Mouse (Mus musculus): Measurements from ENCODE around the gene Als2cr12.
"Not testable (repeated sequence)": the region's sequence is repeated elsewhere in the genome, so short reads cannot be mapped to it uniquely, and the experiment has no call there.

Als2cr12 gene

DNA sequence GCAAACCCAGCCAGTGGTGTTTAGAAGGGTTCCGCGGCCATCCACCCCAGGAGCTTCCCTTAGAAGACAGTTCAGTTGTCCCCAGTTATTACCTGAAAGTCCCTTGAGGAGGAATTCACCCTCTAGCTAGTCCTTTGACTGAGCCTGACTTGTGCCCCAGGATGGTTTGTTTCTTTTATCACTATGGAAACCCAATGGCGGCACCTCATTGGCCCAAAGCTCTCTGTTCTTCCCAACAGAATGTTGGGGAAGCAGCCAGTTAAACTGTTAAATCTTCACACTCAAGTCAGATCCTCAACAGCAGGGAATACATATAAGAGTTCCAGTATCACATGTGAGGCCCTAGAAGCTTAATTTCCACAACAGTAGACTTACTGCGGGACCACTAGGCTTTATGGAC lies at the start of gene Als2cr12:
Gene Als2cr12, minus strand, starts transcription at position 180 of the 400 bp plus-strand sequence.
- not testable (repeated sequence) for DNase-seq (ENCODE audit: low spot score)

DNA sequence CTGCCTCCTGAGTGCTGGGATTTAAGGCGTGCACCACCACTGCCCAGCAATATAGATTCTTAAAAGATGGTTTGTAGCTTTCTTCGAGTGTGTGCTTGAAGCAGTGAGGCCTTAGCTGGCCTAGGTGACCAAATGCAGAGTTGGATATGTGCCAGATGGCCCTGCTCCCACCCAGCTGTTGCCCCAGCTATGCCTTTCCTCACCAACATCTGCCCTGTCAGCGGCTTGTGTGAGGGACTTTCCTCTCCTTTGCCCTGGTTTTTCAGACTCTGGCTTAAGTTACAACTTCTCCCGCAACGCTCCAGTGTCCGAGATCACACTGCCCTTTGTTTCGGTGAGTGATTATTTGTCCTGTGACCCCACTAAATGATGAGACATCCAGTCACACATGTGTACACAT lies 48.9 kb upstream of the Als2cr12 start:
- no peak for DNase-seq (ENCODE audit: low spot score)

DNA sequence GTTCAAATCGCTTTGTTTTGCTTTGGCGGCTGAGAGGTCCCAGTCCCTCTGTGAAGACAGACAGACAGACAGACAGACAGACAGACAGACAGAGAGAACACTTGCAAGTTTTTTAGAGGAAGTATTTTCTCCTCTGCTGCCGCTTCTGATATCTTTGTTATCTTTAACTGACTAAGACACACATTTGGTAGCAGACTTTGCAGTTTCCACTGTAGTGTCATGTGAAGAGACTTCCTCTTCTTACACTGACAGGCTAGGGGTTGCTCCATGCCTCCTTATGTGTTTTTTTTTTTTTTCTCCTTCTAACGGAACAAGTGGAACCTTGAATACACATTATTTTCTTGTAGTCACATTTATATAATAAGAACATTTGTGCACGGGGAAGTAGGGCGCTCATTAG lies 47.5 kb upstream of the Als2cr12 start:
- no peak for DNase-seq (ENCODE audit: low spot score)

DNA sequence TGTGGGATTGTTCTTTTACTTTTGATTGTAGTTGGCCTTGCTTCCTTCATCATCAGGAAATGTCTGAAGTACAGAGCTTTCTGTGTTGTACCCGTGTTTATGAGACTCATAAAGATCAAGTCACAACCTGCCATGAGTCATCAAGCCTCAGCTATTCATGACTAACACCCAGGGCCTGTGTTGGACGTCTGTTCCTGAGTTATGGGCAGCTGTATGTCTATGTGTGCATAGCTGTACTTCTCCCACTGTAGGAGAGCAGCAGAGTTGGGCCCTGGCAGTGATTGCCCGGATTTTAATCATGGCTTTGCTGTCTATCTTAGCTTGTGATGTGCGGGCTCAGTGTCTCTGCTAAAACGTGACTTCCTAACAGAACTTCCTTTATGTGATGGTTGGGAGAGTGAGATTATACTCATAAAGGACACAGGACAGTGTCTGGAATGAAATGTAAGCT lies 46.8 kb upstream of the Als2cr12 start:
- DNase-seq (ENCODE audit: low spot score) = no peak

DNA sequence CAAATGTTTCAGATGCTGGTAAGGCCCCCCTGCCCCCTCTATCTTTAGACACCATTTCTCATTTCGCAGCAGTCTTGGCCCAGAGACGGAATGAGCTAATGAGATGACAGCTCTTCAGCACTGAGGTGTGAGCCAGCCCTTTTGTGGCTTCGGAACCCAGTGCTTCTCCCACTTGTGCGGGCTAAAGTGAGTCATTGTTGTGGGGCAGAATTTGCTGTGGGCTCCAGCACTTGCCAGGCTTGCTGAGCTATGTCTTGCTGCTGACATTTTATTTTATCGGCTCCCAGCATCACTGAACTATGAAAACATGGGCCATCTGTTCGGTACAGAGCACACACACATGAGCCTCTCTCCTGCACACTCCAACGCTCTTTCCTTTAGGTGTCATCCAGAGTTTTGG lies 43.7 kb upstream of the Als2cr12 start:
- no peak for DNase-seq (ENCODE audit: low spot score)

DNA sequence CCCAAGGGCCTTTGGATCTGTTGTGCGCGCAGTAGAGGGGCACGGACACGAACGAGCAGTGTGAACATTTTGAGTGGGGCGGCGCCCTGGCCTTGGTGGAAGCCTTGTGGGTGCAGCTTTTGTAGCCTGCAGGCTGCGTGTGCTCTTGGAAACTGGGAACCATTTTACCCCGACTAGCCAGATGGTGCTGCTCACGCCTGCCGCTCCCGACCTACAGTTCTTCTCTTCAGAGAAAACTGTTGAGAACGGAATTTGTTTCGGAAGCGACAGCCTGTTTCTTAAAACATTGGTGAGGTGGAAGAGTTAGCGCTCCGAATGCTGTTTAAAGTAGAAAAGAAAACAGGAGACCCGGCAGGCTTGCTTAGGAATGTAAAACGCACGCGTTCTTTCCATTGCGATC lies 41.2 kb upstream of the Als2cr12 start:
- no peak for DNase-seq (ENCODE audit: low spot score)

DNA sequence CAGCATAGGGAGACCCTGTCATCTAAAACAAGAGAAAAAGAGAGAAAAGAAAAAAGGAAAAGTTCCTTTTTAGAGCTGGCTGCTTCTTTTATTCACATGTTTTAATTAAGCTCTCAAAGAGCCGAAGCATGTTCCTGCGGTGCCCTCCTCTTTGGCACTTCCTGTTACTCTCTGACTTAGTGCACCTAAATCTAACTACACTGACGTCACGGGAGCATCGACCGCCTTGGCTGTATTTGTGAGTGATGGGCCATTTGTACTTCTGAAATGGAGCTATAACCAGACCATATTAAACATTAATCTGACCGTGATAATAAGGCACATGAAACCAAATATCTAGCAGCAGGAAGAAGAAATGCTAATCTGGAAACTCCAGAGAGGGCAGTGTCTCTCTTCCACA lies 40.2 kb upstream of the Als2cr12 start:
- no peak for DNase-seq (ENCODE audit: low spot score)

DNA sequence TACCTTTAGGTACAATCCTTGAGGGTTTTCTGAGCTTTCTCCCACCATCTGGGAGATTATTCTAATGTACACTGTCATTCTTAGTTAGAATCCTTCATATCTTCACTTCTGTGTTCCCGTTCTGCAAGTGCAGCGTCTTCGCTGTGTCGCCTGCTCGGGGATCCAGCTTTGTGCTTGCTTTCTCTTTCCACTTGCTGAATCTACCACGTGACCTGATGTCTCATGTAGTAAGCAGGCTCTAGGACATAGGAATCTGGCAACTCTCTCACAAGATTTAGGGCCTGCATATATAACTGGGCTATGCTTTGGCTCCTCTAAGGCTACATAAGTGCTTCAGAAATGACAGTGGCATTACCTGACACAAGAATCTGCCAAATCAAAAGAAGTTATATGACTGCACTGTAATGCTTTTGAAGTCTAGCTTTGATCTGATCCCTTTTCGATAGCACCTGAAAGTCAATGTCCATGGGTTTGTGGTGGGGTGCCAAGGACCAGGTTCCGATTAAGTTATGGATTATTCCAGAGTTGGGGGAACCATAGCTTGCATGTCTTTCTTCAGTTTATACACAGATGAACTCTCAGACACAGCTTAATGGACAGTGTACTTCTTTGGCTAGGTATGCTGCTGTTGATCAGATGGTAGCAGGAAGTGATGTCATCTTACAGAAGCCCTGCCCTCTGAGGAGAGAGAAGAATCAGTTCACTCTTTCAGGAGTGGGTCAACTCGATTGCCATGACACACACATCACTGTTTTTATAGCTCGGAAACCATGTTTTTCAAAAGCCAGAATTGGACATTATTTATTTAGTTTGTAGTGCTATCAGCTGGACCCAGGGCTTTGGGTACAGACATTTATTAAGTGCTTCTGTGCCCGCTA lies 38.5 kb upstream of the Als2cr12 start:
- DNase-seq (ENCODE audit: low spot score) = no peak

DNA sequence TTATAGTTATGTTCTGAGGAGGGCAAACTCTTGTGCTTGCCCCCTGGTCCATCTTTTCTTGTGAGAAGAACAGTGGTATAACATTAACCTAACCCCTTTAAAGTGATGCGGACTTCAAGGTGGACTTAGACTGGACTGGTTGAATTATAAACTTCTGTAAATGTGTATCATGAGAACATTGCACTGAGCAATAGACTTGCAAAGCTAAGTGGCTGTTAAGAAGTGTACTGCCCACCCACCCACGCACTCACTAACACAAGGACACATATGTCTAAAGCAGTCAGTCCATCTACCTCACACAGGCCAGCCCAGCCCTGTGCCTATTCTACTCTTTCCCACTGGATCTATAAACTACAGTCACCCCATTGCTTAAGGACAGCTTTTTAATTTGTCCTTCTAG lies 37.8 kb upstream of the Als2cr12 start:
- DNase-seq (ENCODE audit: low spot score) = no peak

DNA sequence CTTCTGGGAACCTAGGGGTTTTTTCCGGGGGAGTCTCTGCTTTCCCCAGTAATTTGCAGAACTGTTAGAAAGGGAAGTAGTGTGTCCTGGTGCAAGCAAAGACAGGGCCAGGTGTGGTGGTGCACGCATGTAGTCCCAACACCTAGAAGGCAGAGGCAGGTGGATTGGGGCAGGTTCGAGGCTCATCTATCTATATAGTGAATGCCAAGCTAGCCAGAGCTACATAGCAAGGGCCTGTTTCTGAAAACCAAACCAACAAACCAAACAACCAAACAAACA lies 32.7 kb upstream of the Als2cr12 start:
- no peak for DNase-seq (ENCODE audit: low spot score)

DNA sequence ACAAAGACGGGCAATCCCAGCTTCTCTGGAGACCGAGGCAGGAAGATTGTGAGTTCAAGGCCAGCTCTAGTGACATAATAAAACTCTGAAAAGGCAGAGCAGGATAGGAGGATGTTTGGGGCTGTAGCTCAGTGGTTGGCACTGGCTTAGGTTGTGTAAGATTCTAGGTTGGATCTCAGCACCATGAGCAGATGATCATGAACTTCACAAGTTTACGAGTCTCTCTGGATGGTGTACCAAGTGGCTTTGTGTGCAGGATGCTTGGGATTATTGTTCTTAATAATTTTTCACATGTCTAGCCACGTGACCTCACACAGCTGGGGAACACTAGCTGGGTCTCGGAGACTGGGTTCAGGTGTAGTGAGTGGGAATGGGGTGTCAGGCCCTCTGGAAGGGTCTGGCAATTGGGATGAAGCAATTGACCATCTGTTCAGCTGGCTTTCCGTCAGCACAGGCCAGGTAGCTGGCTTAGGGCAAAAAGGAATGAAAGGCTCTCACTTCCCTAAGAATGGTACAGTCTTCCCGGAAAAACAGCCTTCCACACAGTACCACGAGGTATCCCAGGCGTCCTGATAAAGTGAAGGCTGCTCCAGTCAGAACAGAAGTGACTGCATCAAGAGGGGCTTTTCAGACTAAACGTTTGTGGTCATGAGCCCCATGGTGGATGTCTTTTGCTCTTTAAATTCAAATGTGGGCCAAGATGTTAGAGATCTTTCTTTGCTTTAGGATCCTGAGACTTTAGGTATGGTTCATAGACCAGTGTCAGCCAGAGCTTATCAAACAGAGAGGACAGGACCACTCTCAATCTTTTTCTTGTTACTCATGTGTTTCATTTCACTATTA lies 32.2 kb upstream of the Als2cr12 start:
- no peak for DNase-seq (ENCODE audit: low spot score)

DNA sequence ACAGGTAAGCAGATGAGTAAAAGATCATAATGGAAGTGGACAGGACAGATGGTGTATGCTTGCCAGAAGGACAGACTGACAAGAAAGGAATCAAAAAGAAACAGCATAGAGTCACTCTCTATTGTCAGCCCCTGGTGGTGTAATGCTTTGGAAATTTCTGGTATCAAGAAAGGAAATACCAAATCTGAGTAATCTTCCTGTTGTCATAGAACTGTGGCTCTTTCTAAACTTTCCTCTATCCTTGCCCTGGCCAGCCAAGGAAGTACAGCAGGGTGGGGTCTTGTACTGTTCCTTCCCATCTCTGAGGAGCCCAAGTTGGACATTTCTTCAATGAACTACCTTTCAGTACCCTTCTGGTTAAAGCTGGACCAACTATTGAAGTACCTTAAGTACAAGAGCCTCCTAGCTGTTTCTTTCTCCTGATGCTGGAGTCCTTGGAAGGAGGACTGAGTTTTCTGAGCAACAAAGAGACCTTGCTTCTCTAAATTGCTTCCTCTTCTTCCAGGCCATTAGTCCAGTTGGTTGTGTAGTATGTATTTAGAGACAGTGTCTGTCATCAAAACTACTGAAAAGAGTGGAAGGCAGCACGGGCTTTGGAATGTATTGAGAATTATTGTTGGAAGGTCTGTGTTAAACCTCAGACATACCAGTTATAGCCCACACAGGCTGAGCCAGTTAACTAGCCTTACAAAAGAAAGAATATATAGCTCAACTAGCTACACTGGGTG lies 31.4 kb upstream of the Als2cr12 start:
- DNase-seq (ENCODE audit: low spot score) = no peak

DNA sequence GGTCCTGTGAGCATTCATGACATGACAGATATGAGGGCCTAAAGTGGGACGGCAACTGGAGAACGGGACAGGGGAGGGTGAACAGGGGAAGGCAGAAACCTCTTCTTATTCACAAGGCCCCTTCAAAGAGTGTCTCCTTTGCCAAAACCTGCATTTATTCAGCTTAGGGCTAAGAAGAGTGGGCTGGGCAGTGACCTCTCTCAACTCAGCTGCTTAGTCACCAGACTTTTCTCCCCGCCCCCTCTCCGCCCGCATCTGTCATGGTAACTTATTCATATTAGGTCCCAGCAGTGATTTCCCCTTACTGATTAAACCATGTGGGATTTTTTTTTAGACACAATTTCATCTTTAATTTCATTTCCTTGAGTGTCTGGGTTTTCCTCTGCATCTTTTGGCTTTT lies 30.0 kb upstream of the Als2cr12 start:
- DNase-seq (ENCODE audit: low spot score) = no peak

DNA sequence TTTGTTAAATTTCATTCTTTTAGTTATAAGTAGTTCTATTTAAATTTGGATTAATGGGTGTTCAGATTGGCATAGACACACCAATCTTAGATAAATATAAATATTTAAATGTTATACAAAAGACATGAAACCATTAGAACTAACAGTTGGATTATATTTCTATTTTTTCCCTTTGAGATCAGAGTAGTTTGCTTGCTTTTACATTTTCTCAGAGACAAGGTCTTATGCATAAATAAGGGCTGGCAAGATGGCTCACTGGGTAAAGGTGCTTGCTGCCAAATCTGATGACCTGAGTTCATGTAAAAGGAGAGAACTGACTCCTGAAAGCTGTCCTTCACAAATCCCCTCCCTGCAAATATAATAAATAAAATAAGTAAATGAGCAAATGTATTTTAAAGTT lies 29.3 kb upstream of the Als2cr12 start:
- no peak for DNase-seq (ENCODE audit: low spot score)

DNA sequence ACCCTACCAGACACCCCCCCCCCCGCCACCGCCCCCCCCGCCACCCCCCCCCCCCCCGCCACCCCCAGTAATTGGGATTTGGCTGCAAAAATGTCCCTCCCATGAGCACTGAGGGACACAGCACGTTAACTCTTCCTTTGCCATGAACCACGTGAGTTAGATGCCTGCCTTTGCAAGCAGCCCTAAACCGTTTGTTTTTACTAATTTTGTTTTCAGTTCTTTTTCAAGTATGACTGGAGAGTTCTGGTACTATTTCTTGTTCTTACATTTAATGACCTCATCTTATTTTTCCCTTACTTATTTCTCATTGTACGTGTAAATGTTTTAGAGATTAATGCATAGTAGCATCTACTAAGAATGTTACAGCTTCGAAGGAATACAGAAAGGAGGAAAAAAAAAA lies 28.7 kb upstream of the Als2cr12 start:
- DNase-seq (ENCODE audit: low spot score) = no peak

DNA sequence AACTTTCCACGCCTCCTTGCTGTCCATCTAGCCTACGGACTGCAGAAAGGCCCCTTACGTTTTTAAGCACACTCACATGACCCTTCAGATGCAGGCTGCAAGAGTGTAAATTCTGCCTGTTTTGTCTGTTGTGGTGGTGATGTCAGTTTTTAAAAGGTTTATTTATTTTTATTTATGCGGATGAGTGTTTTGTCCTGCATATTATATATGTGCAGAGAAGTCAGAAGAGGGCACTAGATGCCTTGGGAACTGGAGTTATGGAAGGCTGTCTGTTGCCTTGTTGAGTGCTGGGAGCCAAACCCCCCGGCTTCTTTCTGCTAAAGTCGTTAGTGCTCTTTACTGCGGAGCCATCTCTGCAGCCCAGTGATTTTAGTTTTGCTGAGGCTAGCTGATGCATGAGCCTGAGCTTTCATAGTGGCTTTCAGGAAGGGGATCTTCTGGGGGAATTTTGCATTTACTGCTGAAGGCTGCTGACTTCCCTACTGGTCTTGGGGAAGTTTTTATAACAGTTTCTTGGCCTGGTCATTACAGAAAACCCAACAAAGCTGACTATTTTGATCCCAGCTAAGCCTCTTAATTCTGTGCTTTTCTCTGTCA lies 28.1 kb upstream of the Als2cr12 start:
- DNase-seq (ENCODE audit: low spot score) = no peak

DNA sequence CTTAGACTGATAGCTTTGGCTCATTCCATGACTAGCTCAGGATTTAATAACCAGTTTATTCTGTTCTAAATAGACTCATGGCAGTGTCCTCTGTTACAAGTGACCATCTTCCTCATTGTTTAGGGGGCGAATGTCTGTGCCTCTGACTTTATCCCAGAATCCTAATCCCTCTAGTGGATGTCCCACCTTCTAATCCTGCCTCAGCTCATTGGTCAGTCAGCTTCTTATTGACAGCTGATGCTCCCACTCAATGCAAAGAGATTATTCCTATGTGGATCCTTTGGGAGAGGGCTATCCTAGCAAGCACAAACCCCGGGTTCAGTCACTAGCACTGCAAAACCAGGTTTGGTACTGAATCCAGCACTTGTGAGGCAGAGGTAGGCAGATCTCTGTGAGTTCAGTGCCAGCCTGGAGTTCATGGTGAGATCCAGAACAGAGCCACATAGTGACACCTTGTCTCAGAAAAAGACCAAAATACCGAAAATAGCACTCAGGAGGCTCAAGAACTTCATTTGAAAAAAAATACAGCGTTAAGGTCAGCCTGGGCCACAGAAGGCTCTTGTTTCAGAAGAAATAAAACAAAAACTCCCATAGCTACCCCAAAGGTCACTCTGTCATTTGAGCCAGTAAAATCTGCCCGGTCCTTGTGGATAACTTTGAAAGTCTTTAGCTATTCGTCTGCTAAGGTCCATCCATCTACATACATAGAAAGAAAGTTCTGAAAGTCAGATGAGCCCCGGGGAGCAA lies 27.4 kb upstream of the Als2cr12 start:
- DNase-seq (ENCODE audit: low spot score) = no peak

DNA sequence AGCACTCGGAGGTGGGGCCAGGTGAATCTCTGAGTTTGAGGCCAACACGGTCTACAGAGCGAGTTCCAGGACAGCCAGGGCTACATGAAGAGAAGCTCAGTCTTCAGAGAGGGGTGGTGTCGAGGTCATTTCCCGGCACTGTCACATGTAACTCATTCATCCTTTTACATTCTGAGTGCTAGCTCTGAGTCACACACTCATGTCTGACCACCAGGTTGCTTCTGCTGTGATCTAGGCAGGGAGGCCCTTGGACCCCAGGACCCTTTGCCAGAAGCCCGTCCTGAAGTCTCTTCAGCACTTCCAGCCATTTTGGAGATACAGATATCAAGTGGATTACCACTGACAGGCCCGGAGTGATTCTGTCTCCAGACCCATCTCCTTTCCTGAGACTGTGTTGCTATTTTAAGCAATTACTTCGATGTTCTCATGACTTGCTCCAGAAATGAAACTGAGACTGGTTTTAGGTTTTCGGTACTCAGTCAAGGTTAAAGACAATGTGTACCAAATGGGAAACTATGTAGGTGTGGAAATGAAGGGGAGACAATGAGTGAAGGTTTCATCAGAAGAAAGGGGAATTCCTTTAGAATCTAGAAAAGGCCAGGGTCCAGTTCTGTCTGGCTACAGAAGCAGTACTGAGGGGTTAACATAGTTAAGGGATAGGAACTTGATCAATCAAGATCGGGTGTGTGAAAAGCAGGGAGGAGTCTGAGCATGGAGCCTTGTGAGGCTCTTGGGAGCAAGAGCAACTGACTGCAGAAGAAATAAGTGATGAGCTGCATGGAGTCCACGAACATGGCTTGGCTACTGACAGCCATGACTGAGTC lies 26.5 kb upstream of the Als2cr12 start:
- DNase-seq (ENCODE audit: low spot score) = no peak

DNA sequence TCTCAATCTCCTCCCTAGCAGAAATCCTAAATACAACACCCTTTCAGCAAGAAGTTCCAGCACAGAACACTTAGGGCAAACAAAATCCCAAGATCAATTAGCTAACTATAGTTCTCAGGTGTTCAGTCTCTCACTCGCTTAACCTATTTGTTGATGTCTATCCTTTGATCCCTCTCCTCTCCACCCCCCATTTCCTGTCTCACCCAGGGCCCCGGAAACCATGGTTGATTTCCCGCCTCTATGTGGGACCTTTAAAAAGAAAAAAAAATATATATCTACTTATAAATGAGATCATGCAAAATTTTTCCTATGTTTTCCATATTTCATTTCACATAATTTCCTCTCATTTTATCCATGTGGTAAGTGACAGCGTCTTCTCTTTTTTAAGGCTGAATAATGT lies 25.2 kb upstream of the Als2cr12 start:
- DNase-seq (ENCODE audit: low spot score) = no peak

DNA sequence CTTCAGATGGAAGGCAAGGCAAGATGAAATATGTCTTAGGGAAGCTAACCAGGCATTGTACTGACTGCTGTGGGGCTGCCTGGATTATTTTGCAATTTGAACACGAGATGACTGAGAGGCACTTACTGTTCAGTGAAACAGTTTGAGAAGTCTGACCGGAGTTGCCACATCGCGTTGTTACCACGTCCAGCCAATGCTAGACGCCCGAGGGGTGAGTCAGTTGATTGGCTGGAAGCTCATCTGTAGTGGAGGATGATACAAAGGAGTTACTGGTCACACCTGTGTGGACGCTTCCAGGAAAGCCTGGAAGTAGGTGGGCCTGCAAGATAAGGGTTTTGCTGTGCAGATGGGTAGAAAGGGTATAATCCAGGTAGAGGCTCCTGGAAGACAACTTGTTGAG lies 24.3 kb upstream of the Als2cr12 start:
- DNase-seq (ENCODE audit: low spot score) = no peak
